Mouse (Mus musculus): Measurements from ENCODE around the gene Prickle2. TPM values are rescaled to one million over a fixed set of nuclear protein-coding genes. Genes with fewer than 3 reads are reported as not detected.

Gene Prickle2
- polyA plus RNA-seq, 1 experiment = 1.5 TPM

DNA sequence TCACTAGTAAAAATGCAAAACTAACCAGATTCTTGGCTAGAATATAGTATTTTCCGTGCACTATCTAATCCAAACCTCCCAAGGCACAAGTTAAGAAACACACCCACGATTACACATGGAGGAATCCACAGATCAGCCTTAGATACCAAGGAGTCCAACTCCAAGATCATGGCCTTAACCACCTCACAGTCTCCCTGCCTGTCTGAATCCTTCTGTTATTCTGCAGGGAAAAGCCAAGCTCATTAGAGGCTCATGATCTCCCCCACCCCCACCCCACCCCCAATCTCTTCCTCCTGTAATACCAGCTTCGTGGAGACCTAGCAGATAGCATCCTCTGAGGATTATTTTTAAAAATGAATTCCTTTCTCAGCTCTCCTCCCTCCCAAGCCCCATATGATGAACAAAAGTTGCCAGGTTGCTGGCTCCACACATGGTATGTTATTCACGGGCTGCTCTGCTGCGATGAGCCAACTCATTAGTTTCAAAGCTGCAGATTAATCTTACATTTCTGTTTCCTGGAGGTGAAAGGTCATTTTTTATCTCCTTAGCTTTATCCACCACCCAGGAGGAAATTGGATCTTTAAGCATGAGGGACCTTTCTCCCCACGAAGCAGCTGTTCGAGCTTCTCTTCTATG, 21.5 kb upstream of the Prickle2 start:
- Histone ChIP-seq H3K4me1 (ENCODE audit: control insufficient read depth, insufficient read depth, low read length) (peaks cover 7% of the 10 kb centered on the region), H3K36me3 (ENCODE audit: control insufficient read depth, insufficient read depth, low read length) (no peaks in the 10 kb centered on the region), H3K27ac (ENCODE audit: control insufficient read depth, insufficient read depth, low read depth, low read length) (no peak overlapping the region), H3K27me3 (ENCODE audit: control insufficient read depth, insufficient read depth, low read length) (no peaks in the 10 kb centered on the region), H3K4me3 (ENCODE audit: control insufficient read depth, low read depth, low read length) (no peak overlapping the region)
- TF ChIP-seq CTCF (IDR thresholded peaks at IDR 0.05; ENCODE audit: control insufficient read depth, insufficient read depth, insufficient replicate concordance, low read depth, low read length) = no peak
- no peak for TF ChIP-seq POLR2A (IDR thresholded peaks at IDR 0.05; ENCODE audit: control insufficient read depth, low read depth, low read length)

DNA sequence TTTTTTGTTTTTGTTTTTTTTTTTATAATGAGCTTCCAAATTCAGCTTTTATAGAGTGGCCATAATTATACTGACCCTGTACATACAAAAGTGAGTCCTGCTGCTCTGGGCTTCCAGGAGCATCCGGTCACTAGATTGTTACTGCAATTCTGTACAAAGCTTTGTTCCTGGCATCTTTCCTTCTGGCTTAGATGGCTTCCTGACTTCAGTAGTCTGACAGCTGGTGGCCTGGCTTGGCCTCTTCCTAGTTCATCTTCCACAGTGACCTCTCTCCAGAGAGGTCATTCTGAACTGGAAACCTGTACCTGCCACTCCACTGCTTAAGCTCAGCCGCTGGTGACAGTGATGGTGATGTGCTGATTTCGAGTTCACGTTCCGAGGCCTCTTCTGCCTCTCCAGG, 20.2 kb upstream of the Prickle2 start:
- no peaks in the 10 kb centered on the region for H3K36me3 ChIP-seq (ENCODE audit: control insufficient read depth, insufficient read depth, low read length)
- no peak for TF ChIP-seq CTCF (IDR thresholded peaks at IDR 0.05; ENCODE audit: control insufficient read depth, insufficient read depth, insufficient replicate concordance, low read depth, low read length)
- TF ChIP-seq POLR2A (IDR thresholded peaks at IDR 0.05; ENCODE audit: control insufficient read depth, low read depth, low read length) = no peak
- no peak overlapping the region for H3K27ac ChIP-seq (ENCODE audit: control insufficient read depth, insufficient read depth, low read depth, low read length)

DNA sequence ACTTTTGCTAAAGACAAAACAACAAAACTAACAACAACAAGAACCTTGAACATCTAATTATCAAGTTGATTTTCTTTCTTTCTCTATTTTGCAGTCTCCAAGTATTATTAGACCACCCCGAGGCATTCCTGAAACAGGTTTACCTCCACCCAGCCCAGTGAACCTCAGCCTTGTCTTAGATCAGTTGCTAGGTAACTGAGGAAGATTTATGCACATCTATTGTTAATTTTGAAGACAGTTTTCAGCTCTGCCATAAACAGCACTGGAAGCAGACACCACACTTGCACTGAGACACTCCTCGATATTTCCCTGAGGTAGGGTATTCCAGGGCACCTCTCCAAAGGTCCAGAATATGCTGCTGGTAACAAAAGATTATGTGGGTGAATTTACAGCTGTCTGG, 18.4 kb upstream of the Prickle2 start:
- Histone ChIP-seq H3K4me3 (ENCODE audit: control insufficient read depth, low read depth, low read length) (no peak overlapping the region), H3K36me3 (ENCODE audit: control insufficient read depth, insufficient read depth, low read length) (no peaks in the 10 kb centered on the region), H3K27me3 (ENCODE audit: control insufficient read depth, insufficient read depth, low read length) (no peaks in the 10 kb centered on the region), H3K27ac (ENCODE audit: control insufficient read depth, insufficient read depth, low read depth, low read length) (no peak overlapping the region), H3K4me1 (ENCODE audit: control insufficient read depth, insufficient read depth, low read length) (peaks cover 7% of the 10 kb centered on the region)
- no peak for TF ChIP-seq POLR2A (IDR thresholded peaks at IDR 0.05; ENCODE audit: control insufficient read depth, low read depth, low read length)
- TF ChIP-seq CTCF (IDR thresholded peaks at IDR 0.05; ENCODE audit: control insufficient read depth, insufficient read depth, insufficient replicate concordance, low read depth, low read length) = no peak

More for the DNA sequence above, 20.2 kb upstream of the Prickle2 start:
- Histone ChIP-seq H3K4me3 (ENCODE audit: control insufficient read depth, low read depth, low read length) (no peak overlapping the region), H3K4me1 (ENCODE audit: control insufficient read depth, insufficient read depth, low read length) (peaks cover 7% of the 10 kb centered on the region), H3K27me3 (ENCODE audit: control insufficient read depth, insufficient read depth, low read length) (no peaks in the 10 kb centered on the region)

DNA sequence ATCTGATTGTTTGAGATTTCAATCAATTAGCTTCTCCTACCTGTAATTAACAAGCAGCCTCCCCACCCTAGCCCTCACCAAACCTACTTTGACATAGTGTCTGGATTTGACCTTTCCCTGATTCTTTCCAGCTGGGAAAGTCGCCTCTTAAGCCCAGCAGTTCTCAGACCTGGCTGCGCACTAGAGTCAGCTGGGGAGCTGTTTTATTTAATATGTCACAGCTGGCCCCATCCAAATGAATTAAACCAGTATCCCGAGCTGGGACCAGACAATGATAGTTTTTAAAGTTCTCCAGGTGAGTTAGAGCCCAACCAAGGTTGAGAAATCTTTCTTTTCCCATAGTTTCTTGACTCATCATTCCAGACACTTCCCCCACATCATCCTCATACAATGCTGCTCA, 9.9 kb upstream of the Prickle2 start:
- TF ChIP-seq CTCF (IDR thresholded peaks at IDR 0.05; ENCODE audit: control insufficient read depth, insufficient read depth, insufficient replicate concordance, low read depth, low read length) (no peak), POLR2A (IDR thresholded peaks at IDR 0.05; ENCODE audit: control insufficient read depth, low read depth, low read length) (no peak)
- H3K27ac ChIP-seq (ENCODE audit: control insufficient read depth, insufficient read depth, low read depth, low read length) = no peak overlapping the region
- H3K4me1 ChIP-seq (ENCODE audit: control insufficient read depth, insufficient read depth, low read length) = no peaks in the 10 kb centered on the region
- H3K27me3 ChIP-seq (ENCODE audit: control insufficient read depth, insufficient read depth, low read length) = no peaks in the 10 kb centered on the region
- no peak overlapping the region for H3K4me3 ChIP-seq (ENCODE audit: control insufficient read depth, low read depth, low read length)
- no peaks in the 10 kb centered on the region for H3K36me3 ChIP-seq (ENCODE audit: control insufficient read depth, insufficient read depth, low read length)

DNA sequence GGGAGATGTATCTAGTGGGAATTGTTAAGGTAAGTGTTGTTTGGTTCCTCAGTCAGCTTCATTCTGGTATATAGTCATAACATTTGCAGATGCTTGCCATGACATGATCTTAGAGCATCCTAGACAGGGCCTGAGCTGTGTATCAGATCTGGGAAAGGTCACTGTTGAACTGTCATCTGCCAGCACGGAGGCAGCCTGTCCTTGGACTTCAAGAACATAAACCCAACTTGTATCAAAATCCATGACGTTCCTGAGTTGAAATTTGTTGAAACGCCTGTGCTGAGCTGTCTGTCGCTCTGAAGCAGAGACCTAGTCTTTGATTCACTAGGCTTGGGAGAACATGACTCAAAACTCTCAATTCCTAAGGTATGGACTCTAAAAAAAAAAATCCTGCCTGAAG, 8.8 kb upstream of the Prickle2 start:
- H3K4me1 ChIP-seq (ENCODE audit: control insufficient read depth, insufficient read depth, low read length) = no peaks in the 10 kb centered on the region
- TF ChIP-seq CTCF (IDR thresholded peaks at IDR 0.05; ENCODE audit: control insufficient read depth, insufficient read depth, insufficient replicate concordance, low read depth, low read length) (no peak), POLR2A (IDR thresholded peaks at IDR 0.05; ENCODE audit: control insufficient read depth, low read depth, low read length) (no peak)
- no peak overlapping the region for H3K27ac ChIP-seq (ENCODE audit: control insufficient read depth, insufficient read depth, low read depth, low read length)
- no peak overlapping the region for H3K4me3 ChIP-seq (ENCODE audit: control insufficient read depth, low read depth, low read length)
- no peaks in the 10 kb centered on the region for H3K36me3 ChIP-seq (ENCODE audit: control insufficient read depth, insufficient read depth, low read length)
- no peaks in the 10 kb centered on the region for H3K27me3 ChIP-seq (ENCODE audit: control insufficient read depth, insufficient read depth, low read length)

DNA sequence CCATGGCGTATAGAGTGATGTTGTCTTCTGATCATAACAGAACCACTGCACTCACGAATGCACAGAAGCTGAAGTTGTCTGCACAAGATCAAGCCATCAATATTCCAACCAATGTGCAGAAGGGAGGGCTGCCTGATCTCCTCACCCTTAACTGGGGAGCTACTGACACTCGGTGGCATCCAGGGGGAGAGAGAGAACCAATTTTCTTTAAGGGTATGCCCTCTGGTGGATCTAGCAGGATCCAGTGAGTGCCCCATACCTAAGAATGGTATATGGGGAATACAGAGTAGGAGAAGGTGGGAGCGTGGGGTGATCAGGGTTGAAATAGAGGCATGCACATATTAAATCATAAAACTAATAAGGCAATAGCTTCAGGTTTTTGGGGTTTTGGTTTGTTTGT, 2.2 kb upstream of the Prickle2 start:
- H3K4me3 ChIP-seq (ENCODE audit: control insufficient read depth, low read depth, low read length) = peak overlapping the region; percentile 39
- H3K4me1 ChIP-seq (ENCODE audit: control insufficient read depth, insufficient read depth, low read length) = peaks cover 12% of the 10 kb centered on the region
- H3K27me3 ChIP-seq (ENCODE audit: control insufficient read depth, insufficient read depth, low read length) = peaks cover 2% of the 10 kb centered on the region; the same call in 1 of the 2 replicates
- H3K27ac ChIP-seq (ENCODE audit: control insufficient read depth, insufficient read depth, low read depth, low read length) = no peak overlapping the region
- TF ChIP-seq CTCF (IDR thresholded peaks at IDR 0.05; ENCODE audit: control insufficient read depth, insufficient read depth, insufficient replicate concordance, low read depth, low read length) = no peak
- no peak for TF ChIP-seq POLR2A (IDR thresholded peaks at IDR 0.05; ENCODE audit: control insufficient read depth, low read depth, low read length)
- no peaks in the 10 kb centered on the region for H3K36me3 ChIP-seq (ENCODE audit: control insufficient read depth, insufficient read depth, low read length)

DNA sequence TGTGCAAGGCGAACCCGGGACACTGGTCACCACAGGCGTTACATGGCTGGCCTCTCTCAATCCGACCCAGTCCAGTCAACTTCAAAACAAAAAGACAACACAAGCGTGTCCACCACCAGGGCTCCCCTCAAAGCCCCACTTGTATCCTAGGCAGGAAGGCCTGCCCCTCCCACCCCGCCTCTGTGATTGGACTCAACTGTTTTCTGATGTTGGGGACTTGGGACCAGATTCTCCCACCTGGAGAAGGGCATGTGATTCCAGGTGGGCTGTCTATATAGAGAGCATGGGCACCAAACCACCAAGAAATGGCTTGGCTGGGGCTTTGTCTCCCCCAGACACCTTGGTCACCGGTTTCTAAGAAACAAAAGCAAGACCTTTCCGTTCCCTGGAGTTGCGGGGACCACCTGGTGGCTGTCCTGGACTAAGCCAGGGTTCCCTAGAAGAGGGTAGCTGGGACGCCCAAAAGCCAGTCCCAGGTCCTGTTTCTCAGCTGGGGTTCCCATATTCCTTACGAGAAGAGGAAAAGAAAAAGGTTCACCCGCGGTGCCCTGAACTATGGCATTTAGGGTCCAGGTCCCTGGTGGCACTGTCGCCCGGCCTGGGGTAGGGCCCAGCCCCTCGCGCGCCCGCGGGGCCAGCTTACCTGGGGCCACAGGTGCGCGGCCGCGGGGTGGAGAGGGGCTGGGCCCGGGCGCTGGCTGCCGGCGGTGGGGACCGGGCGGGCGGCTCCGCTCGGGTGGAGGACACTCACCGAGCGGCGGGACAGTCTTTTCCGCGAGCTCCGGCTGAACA, 406 bp downstream of the Prickle2 start:
- TF ChIP-seq POLR2A (IDR thresholded peaks at IDR 0.05; ENCODE audit: control insufficient read depth, low read depth, low read length) = no peak
- no peak for TF ChIP-seq CTCF (IDR thresholded peaks at IDR 0.05; ENCODE audit: control insufficient read depth, insufficient read depth, insufficient replicate concordance, low read depth, low read length)
- H3K27ac ChIP-seq (ENCODE audit: control insufficient read depth, insufficient read depth, low read depth, low read length) = no peak overlapping the region
- no peaks in the 10 kb centered on the region for H3K36me3 ChIP-seq (ENCODE audit: control insufficient read depth, insufficient read depth, low read length)
- peak overlapping the region; percentile 71 for H3K4me3 ChIP-seq (ENCODE audit: control insufficient read depth, low read depth, low read length)
- H3K27me3 ChIP-seq (ENCODE audit: control insufficient read depth, insufficient read depth, low read length) = peaks cover 2% of the 10 kb centered on the region; the same call in 1 of the 2 replicates
- H3K4me1 ChIP-seq (ENCODE audit: control insufficient read depth, insufficient read depth, low read length) = peaks cover 12% of the 10 kb centered on the region

All from testis, adult 2 months (tissue).